Mouse (Mus musculus): ENCODE measurements around the gene Lman1l. TPM values are rescaled to one million over a fixed set of nuclear protein-coding genes. Genes with fewer than 3 reads are reported as not detected.

Lman1l gene
- polyA plus RNA-seq, 1 experiment: not detected

DNA sequence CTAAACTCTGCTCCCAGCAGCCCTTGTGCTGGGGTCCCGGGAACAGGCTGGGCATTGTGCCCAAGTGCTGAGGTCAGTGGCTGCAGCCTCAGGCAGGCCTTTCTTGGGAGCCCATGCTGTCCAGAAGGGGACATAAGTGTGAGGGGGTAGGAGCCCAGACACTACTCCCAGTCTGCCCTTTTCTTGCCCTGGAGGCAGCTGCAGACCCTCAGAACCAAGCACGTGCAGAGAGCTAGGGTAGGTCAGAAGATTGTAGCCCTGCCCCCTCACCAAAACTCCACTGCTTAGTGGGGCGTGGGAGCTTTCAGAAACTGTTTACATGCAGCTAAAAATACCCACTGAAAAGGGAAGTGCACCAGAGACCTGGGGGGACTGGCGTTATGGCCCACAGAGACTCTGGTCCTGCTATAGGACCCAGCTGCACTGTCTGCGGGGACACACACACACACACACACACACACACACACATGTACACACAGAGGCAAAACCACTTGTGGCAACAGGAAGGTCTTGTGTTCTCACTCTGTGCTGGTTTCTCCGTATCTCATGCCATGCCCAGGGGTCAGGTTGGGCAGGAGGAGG lies 17.3 kb upstream of the Lman1l start:
- Histone ChIP-seq H3K4me3 (replicated peaks; ENCODE audit: control insufficient read depth, low read depth, low read length) (no peak overlapping the region), H3K27ac (ENCODE audit: control insufficient read depth, insufficient read depth, low read depth, low read length, poor library complexity) (peak overlapping the region; percentile 76), H3K4me1 (ENCODE audit: control insufficient read depth, insufficient read depth, low read length) (peaks cover 38% of the 10 kb centered on the region)
- WGBS: 1% methylated on average over 6 of the region's 6 CpGs
- TF ChIP-seq POLR2A (IDR thresholded peaks at IDR 0.05; ENCODE audit: borderline replicate concordance, control insufficient read depth, low read depth, low read length) (no peak), CTCF (IDR thresholded peaks at IDR 0.05; ENCODE audit: control insufficient read depth, insufficient read depth, low read length) (no peak)

DNA sequence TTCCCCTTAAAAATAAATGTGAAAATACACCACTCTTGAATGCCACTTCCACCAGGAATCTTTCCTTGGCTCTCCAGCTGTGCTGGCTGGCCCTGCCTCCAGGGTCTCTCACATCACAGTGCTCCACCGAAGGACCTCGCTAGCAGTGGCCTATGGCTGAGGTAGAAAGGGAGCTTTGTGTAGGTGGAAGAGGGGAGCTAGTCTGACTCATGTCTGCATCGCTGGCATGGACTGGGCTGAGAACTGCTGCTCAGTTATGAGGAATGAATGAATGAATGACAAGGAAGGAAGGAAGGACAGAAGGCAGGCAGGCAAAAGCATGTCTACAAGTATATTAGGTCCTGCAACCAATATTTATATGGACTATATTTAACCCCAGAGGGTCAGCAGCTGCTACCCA lies 16.7 kb upstream of the Lman1l start:
- TF ChIP-seq CTCF (IDR thresholded peaks at IDR 0.05; ENCODE audit: control insufficient read depth, insufficient read depth, low read length) (no peak), POLR2A (IDR thresholded peaks at IDR 0.05; ENCODE audit: borderline replicate concordance, control insufficient read depth, low read depth, low read length) (no peak)
- H3K4me3 ChIP-seq (replicated peaks; ENCODE audit: control insufficient read depth, low read depth, low read length): no peak overlapping the region
- peaks cover 38% of the 10 kb centered on the region for H3K4me1 ChIP-seq (ENCODE audit: control insufficient read depth, insufficient read depth, low read length)
- H3K27ac ChIP-seq (ENCODE audit: control insufficient read depth, insufficient read depth, low read depth, low read length, poor library complexity): peak overlapping the region; percentile 58
- 25% methylated on average over 3 of the region's 3 CpGs for WGBS

DNA sequence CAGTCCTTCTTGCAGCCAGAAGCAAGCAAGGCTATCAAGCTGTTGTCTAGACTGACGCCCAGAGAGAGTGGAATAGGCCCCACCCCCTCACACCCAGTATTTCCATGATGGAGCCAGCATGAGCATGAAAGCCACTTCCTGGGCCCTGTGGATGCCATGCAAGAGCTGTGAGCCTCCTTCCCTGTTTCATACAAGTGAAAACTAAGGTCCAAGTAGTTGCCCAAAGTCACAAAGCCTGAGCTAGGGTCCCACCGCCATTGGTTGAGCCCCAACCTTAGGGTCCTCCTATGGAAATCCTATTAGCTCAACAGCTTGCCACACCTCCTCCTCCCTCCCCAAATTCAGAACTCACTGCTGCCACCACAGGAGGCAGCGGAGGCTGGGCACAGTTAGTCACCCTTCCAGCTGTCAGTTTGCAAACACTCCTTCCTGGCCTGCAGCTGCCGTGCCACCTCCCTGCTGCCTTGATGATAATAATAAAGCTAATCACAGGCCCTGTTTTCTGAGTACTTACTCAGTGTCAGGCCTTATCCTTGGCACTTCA lies 13.0 kb upstream of the Lman1l start:
- Histone ChIP-seq H3K4me3 (replicated peaks; ENCODE audit: control insufficient read depth, low read depth, low read length) (no peak overlapping the region), H3K27ac (ENCODE audit: control insufficient read depth, insufficient read depth, low read depth, low read length, poor library complexity) (peak overlapping the region; percentile 20), H3K4me1 (ENCODE audit: control insufficient read depth, insufficient read depth, low read length) (peaks cover 21% of the 10 kb centered on the region)
- TF ChIP-seq POLR2A (IDR thresholded peaks at IDR 0.05; ENCODE audit: borderline replicate concordance, control insufficient read depth, low read depth, low read length) (no peak), CTCF (IDR thresholded peaks at IDR 0.05; ENCODE audit: control insufficient read depth, insufficient read depth, low read length) (peak; percentile 51)
- WGBS: 33% methylated on average over 4 of the region's 4 CpGs

DNA sequence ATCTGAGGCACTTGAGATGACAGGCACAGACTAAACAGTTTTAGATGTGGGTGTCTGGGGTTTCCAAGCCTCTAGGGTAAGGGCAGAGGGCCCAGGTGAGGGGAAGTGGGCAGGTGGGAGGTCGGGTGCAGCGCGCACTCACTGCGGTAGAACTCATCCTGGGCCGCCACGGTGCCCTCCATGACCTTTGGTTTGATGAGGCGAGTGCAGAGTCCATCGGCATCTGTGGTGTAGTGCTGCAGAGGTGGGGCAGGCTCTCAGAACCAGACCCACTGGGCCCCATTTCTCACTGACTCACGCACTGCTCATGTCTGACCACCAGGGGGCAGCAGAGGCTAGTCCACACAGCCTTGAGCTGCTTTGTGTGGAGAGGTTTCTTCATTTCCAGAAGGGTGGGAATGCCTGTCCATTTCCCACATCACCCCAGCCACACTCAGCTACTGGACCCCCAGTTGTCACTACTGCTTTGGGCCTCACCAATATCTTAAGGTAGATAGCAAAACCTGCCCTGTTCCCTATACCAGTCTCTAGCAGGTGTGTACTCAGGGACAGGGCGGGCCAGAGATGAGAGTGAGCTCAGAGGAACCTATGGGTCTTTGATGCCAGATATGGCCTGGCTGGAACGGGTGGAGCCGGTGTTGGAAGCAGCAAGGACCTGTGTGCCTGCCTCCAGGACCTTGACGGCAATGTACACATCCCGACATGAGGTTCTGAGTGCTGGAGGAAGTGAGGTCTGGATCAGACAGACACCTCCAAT lies 8.7 kb upstream of the Lman1l start:
- Histone ChIP-seq H3K27ac (ENCODE audit: control insufficient read depth, insufficient read depth, low read depth, low read length, poor library complexity) (peak overlapping the region; percentile 0; the same call in 1 of the 2 replicates), H3K4me3 (replicated peaks; ENCODE audit: control insufficient read depth, low read depth, low read length) (no peak overlapping the region), H3K4me1 (ENCODE audit: control insufficient read depth, insufficient read depth, low read length) (peaks cover 8% of the 10 kb centered on the region)
- TF ChIP-seq POLR2A (IDR thresholded peaks at IDR 0.05; ENCODE audit: borderline replicate concordance, control insufficient read depth, low read depth, low read length): no peak
- TF ChIP-seq CTCF (IDR thresholded peaks at IDR 0.05; ENCODE audit: control insufficient read depth, insufficient read depth, low read length): peak; percentile 99
- 63% methylated on average over 14 of the region's 14 CpGs for WGBS

DNA sequence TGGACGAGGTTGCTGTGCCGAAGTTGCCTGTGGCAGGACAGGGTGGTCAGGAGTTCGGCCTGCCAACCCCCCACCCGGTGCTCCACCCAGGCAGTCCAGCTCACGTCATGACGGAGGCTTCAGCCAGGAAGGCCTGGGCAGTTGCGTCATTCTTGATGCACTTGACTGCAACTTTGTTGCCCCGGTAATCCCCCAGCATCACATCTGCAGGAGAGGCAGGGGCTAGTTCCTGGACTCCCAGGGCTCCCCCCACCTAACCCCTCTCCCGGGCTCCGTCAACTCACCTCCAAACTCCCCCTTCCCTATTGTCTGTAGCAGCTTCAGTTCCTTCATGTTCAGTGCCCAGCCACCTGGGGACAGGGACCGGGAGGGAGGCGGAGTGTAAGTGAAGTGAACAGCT lies 8.1 kb upstream of the Lman1l start:
- Histone ChIP-seq H3K27ac (ENCODE audit: control insufficient read depth, insufficient read depth, low read depth, low read length, poor library complexity) (no peak overlapping the region), H3K4me1 (ENCODE audit: control insufficient read depth, insufficient read depth, low read length) (peaks cover 4% of the 10 kb centered on the region; the same call in 1 of the 2 replicates), H3K4me3 (replicated peaks; ENCODE audit: control insufficient read depth, low read depth, low read length) (no peak overlapping the region)
- 79% methylated on average over 12 of the region's 12 CpGs for WGBS
- TF ChIP-seq CTCF (IDR thresholded peaks at IDR 0.05; ENCODE audit: control insufficient read depth, insufficient read depth, low read length): no peak
- TF ChIP-seq POLR2A (IDR thresholded peaks at IDR 0.05; ENCODE audit: borderline replicate concordance, control insufficient read depth, low read depth, low read length): no peak

DNA sequence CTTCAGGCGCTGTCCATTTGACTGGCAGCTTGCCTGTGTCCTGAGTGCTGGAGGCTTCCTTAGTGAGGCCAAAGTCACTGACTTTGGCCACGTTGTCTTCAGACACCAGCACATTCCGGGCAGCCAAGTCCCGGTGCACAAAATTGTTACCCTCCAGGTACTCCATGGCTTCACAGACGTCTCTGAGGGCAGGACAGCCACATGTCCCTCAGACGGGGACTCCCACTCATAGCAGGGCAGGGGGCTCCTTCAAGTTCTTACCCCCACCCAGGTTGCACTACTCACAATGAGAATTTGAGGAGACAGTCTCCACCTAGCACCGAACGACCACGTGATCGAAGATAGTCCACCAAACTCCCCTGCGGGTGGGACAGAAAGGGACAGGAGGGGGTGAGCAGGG lies 7.3 kb upstream of the Lman1l start:
- TF ChIP-seq CTCF (IDR thresholded peaks at IDR 0.05; ENCODE audit: control insufficient read depth, insufficient read depth, low read length): no peak
- TF ChIP-seq POLR2A (IDR thresholded peaks at IDR 0.05; ENCODE audit: borderline replicate concordance, control insufficient read depth, low read depth, low read length): no peak
- Histone ChIP-seq H3K4me1 (ENCODE audit: control insufficient read depth, insufficient read depth, low read length) (peaks cover 1% of the 10 kb centered on the region; the same call in 1 of the 2 replicates), H3K4me3 (replicated peaks; ENCODE audit: control insufficient read depth, low read depth, low read length) (no peak overlapping the region), H3K27ac (ENCODE audit: control insufficient read depth, insufficient read depth, low read depth, low read length, poor library complexity) (no peak overlapping the region)
- 93% methylated on average over 11 of the region's 11 CpGs for WGBS

DNA sequence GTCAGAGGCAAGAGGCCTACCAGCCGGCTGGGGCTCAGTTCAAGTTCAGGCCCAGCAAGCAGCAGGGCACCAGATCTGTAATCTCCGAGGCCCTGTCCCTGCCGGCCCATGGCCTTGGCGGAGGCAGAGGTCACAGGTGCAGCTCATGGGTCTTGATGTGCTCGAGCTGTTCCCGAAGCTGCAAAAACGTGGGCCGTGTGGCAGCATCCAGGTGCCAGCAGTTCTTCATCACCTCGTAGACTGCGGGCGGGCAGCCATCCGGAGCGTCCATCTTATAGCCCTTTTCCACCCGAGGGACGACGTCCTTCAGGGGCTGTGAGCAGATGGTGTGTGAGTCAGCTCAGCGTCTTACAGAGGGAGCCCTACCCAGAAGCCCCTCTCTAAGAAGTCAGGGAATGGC lies 6.6 kb upstream of the Lman1l start:
- Histone ChIP-seq H3K27ac (ENCODE audit: control insufficient read depth, insufficient read depth, low read depth, low read length, poor library complexity) (no peak overlapping the region), H3K4me1 (ENCODE audit: control insufficient read depth, insufficient read depth, low read length) (no peaks in the 10 kb centered on the region; the same call in 1 of the 2 replicates), H3K4me3 (replicated peaks; ENCODE audit: control insufficient read depth, low read depth, low read length) (no peak overlapping the region)
- 92% methylated on average over 17 of the region's 17 CpGs for WGBS
- TF ChIP-seq CTCF (IDR thresholded peaks at IDR 0.05; ENCODE audit: control insufficient read depth, insufficient read depth, low read length) (no peak), POLR2A (IDR thresholded peaks at IDR 0.05; ENCODE audit: borderline replicate concordance, control insufficient read depth, low read depth, low read length) (no peak)
